Mouse (Mus musculus) lung, embryonic 14.5 days (tissue): ENCODE data around the gene Cdh4. TPM values are rescaled to one million over a fixed set of nuclear protein-coding genes. Genes with fewer than 3 reads are reported as not detected.

Experiments used
- ATAC-seq: fragments of 200-750 bp; cut with Nextera tagmentation; 2 replicates; pipeline ENCODE4 v1.8.0; 2017; ENCODE audit warnings: mild to moderate bottlenecking, moderate TSS enrichment, moderate library complexity; ENCODE audit not compliant: insufficient read depth
- DNase-seq: peaks from one replicate; pipeline ENCODE4 v3.0.0-alpha.2; 2015
- H3K27ac ChIP-seq: fragments of 300-500 bp; sonication (generic); 2 replicates; pipeline ENCODE4 v1.5.1; 2014; ENCODE audit warnings: low read depth, mild to moderate bottlenecking, moderate library complexity
- H3K27me3 ChIP-seq: fragments of 300-500 bp; sonication (generic); 2 replicates; pipeline ENCODE4 v1.6.1; 2014; ENCODE audit warnings: low read length, control low read depth; ENCODE audit not compliant: insufficient read depth
- H3K36me3 ChIP-seq: fragments of 300-500 bp; sonication (generic); 2 replicates; pipeline ENCODE4 v1.6.1; 2014; ENCODE audit warnings: control low read depth; ENCODE audit not compliant: insufficient read depth
- H3K4me1 ChIP-seq: fragments of 300-500 bp; sonication (generic); 2 replicates; pipeline ENCODE4 v1.6.1; 2014; ENCODE audit warnings: antibody characterized with exemption, control low read depth; ENCODE audit not compliant: insufficient read depth
- H3K4me2 ChIP-seq: fragments of 300-500 bp; sonication (generic); 2 replicates; pipeline ENCODE4 v1.6.1; 2014; ENCODE audit warnings: mild to moderate bottlenecking
- H3K4me3 ChIP-seq: fragments of 300-500 bp; sonication (generic); 2 replicates; pipeline ENCODE4 v1.5.1; 2014; ENCODE audit warnings: low read depth, low read length
- H3K9ac ChIP-seq: fragments of 300-500 bp; sonication (generic); 2 replicates; pipeline ENCODE4 v1.6.1; 2014
- H3K9me3 ChIP-seq: fragments of 300-500 bp; sonication (generic); 2 replicates; pipeline ENCODE4 v1.6.1; 2016; ENCODE audit warnings: low read depth, low read length, control low read depth
- CTCF ChIP-seq: IDR thresholded peaks from 2 replicates; pipeline ENCODE4 v1.5.1; 2016; ENCODE audit warnings: antibody characterized with exemption, low read depth
- WGBS: fragments of 180-500 bp; shearing (Covaris S2); extraction: QIAGEN DNeasy Blood & Tissue Kit; methylation state at CpG from one replicate; pipeline ENCODE4 v1.1.7; 2014; 5-methylcytosine and 5-hydroxymethylcytosine counted together
- polyA plus RNA-seq: library from polyadenylated mRNA; unstranded; fragments of >200 nt; fragmentation: Nextera tagmentation; extraction: Ambion mirVana; gene quantifications from 2 replicates; pipeline ENCODE4 v1.2.1, GENCODE M21; 2014

The Cdh4 gene
- 4.9 and 5.2 TPM in 2 replicates for polyA plus RNA-seq

DNA sequence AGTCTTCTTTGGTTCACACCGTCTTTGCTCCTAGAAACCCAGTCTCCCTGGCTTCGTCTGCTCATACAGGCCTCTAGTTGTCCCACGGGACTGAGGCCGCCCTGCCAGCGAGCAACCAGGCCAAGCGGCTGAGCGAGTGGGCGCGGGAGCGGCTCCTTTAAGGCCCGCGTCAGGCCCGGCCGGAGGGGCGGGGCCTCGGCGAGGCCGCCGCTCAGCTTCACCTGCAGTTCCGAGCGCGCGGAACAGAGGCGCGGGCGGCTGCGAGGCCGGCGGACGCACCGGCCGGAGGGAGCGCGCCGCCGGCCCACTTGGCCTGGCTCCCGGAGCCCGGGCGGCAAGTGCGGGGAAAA is at the start of gene Cdh4:
Gene Cdh4, plus strand, starts transcription at position 241 of the 350 bp plus-strand sequence.
- ATAC-seq (peak; percentile 89), DNase-seq (peak; percentile 85)
- H3K4me1 ChIP-seq: 0 out of 2 replicates have a peak, but pooled peaks cover 2% of the 10 kb centered on the region
- H3K27ac ChIP-seq: no peak within 1 kb of the TSS
- H3K27me3 ChIP-seq: peaks cover 35% of the 10 kb centered on the region
- peak within 1 kb of the TSS; percentile 59 for H3K4me3 ChIP-seq
- H3K36me3 ChIP-seq: no peaks in the 10 kb centered on the region
- no peaks in the 10 kb centered on the region for H3K9me3 ChIP-seq
- H3K4me2 ChIP-seq: peak within 1 kb of the TSS; percentile 95
- WGBS: under 1% methylated on average over 38 of the region's 40 CpGs
- TF ChIP-seq CTCF: no peak
- peak within 1 kb of the TSS; percentile 40 for H3K9ac ChIP-seq

DNA sequence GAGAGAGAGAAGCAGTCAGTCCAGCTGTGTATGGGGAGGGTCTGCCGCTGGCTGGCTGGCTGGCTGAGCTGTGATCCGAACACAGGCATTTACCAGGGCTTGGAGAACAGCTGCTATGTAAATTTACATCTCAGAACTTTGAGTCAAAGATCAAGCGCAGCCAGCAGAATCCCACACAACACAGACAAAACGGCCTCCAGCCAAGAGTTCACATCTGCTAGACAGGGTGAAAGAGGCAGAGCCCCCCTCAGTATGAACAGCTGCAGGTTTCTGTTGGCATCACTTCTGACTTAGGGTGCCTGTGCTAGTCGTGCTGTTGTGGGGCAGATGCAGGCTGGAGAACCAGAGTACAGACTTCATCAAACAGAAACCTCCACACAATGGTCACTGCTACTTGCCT is 46.8 kb upstream of the Cdh4 start:
- H3K4me2 ChIP-seq: no peak overlapping the region
- H3K27me3 ChIP-seq: no peaks in the 10 kb centered on the region
- no peak overlapping the region for H3K4me3 ChIP-seq
- no peak for TF ChIP-seq CTCF
- no peaks in the 10 kb centered on the region for H3K36me3 ChIP-seq
- DNase-seq: peak; percentile 10
- no peaks in the 10 kb centered on the region for H3K9me3 ChIP-seq
- 26% methylated on average over 5 of the region's 5 CpGs for WGBS
- no peak overlapping the region for H3K27ac ChIP-seq
- H3K9ac ChIP-seq: no peak overlapping the region
- peak; percentile 52; the same call in 1 of the 2 replicates for ATAC-seq
- no peaks in the 10 kb centered on the region for H3K4me1 ChIP-seq

DNA sequence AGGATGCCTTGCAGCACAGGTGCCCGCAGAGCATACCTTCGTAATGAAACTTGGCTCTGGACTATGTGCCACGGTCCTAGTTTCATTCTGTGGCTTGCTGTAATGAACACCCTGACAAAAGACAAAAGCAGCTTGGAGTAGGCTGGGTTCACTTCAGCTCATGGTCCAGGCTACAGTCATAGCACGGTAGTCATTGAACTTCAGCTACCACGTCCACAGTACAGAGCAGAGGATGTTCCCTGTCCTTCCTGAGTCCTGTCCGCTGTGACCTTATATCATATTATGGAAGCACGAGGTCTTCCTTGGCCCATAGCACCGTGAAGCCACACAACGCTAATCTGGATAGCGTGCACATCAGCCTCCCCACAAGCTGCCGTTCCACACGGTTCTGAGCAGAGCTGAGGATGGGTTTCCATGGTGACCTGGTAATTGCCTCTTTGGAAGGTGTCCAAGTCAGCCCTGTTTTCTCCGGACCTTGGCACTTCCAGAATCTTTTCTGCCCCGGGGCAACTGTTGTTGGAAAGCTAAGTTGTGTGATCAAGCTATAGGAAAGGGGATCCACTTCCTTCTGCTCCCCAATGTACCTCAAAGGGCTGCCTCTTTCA is 42.5 kb upstream of the Cdh4 start:
- no peak overlapping the region for H3K4me3 ChIP-seq
- H3K4me2 ChIP-seq: no peak overlapping the region
- no peaks in the 10 kb centered on the region for H3K27me3 ChIP-seq
- H3K9me3 ChIP-seq: no peaks in the 10 kb centered on the region
- 73% methylated on average over 14 of the region's 14 CpGs for WGBS
- DNase-seq: no peak
- TF ChIP-seq CTCF: no peak
- H3K36me3 ChIP-seq: no peaks in the 10 kb centered on the region
- H3K9ac ChIP-seq: no peak overlapping the region
- H3K4me1 ChIP-seq: no peaks in the 10 kb centered on the region
- ATAC-seq: no peak
- no peak overlapping the region for H3K27ac ChIP-seq

DNA sequence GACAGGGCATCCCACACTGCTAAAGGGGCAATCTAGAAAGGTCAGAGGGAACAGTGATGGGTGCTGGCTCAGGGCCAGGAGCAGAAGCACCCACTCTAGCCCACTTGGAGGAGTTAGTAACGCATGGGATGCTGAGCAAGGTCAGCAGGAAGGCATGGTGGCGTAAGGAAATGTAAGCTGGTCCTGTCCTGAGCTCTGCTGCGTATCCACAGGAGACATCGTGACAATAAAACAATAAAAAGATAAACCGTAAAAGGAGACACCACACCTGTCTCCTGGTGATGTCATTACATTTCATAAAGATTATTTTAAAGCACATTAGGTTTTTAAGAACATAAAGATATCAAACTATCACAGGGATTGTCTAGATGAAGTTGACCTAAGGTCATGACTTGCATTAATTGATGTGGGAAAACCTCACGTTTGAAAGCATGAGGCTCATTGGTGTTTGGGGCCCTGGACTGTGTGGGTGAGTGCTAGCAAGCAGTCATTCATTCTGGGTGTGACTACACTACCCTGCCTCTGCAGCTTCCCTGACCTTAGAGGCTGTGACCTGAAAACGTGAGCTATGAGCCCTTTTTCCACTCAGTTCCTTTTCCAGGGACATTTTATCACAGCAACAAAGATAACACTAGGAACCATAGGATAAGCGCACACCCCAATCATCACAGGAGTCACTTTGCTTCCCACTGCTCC is 31.2 kb upstream of the Cdh4 start:
- ATAC-seq: no peak
- 56% methylated on average over 8 of the region's 8 CpGs for WGBS

DNA sequence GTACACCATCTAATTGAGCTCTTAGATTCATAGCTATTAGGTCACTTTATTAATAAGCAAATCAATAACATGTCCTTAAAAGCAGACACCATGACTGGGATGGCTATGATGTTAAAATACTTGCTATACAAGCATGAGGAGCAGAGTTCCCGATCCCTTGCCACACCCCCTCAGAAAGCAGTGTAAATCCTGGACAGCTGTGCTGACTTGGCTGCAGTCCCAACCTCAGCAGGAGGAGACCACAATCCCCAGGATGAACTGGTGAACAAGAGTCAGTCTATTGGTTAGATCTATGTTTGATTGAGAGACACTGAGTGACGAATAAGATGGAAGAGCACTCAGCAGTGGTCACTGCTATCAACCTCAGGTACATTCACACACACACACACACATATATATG is 29.3 kb upstream of the Cdh4 start:
- DNase-seq (peak; percentile 19), ATAC-seq (no peak)
- no peak for TF ChIP-seq CTCF
- H3K4me3 ChIP-seq: no peak overlapping the region
- H3K9me3 ChIP-seq: no peaks in the 10 kb centered on the region
- H3K27me3 ChIP-seq: no peaks in the 10 kb centered on the region
- no peak overlapping the region for H3K4me2 ChIP-seq
- 51% methylated on average over 2 of the region's 2 CpGs for WGBS
- H3K9ac ChIP-seq: no peak overlapping the region
- H3K4me1 ChIP-seq: no peaks in the 10 kb centered on the region
- H3K36me3 ChIP-seq: no peaks in the 10 kb centered on the region
- no peak overlapping the region for H3K27ac ChIP-seq

More for the DNA sequence above, 31.2 kb upstream of the Cdh4 start:
- Histone ChIP-seq H3K9ac (no peak overlapping the region), H3K9me3 (no peaks in the 10 kb centered on the region), H3K27ac (no peak overlapping the region), H3K4me3 (no peak overlapping the region), H3K4me1 (no peaks in the 10 kb centered on the region), H3K27me3 (no peaks in the 10 kb centered on the region), H3K4me2 (no peak overlapping the region), H3K36me3 (no peaks in the 10 kb centered on the region)
- no peak for DNase-seq
- no peak for TF ChIP-seq CTCF

DNA sequence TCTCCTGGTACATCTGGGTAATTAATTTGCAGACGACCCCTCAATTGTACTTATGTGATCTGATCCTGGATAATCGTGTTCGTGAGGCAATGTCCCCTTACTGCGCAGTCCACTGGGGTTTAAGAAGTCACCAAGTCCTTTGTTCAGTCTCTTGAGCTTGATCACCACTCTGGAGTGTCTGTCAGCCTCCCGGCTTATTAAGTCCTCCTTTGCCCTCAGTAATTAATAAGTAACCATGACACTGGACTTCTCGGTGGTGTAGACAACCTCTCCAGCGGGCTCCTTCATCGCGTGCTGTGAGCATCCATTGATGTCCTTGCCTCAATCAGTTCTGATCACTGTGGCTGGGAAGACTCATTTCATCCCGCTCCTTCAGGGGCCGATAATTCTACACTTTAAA is 28.0 kb upstream of the Cdh4 start:
- no peak for TF ChIP-seq CTCF
- Histone ChIP-seq H3K4me1 (no peaks in the 10 kb centered on the region), H3K9me3 (no peaks in the 10 kb centered on the region), H3K4me2 (no peak overlapping the region), H3K36me3 (no peaks in the 10 kb centered on the region), H3K27ac (no peak overlapping the region), H3K27me3 (no peaks in the 10 kb centered on the region), H3K4me3 (no peak overlapping the region), H3K9ac (no peak overlapping the region)
- 71% methylated on average over 11 of the region's 11 CpGs for WGBS
- ATAC-seq (no peak), DNase-seq (no peak)

DNA sequence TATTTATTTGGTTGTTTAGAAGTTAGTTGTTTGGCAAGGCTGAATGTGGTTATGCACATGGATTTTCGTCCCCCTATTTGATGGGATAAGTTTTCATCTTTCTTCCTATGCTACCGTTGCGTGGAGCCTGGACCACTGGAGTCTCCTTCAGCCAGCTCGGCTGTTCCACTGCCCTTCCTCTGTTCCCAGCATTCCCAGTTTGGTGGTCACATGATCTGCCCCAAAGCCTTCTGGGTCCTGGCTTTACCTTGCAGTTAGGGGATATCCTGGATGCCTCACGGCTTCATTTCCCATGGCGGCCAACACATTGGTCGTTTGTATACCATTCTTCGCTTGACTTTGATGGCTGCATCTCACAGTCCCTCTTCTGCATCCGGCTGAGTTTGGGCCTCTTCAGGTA is 27.5 kb upstream of the Cdh4 start:
- no peaks in the 10 kb centered on the region for H3K36me3 ChIP-seq
- H3K4me1 ChIP-seq: no peaks in the 10 kb centered on the region
- DNase-seq (no peak), ATAC-seq (no peak)
- no peak overlapping the region for H3K27ac ChIP-seq
- no peaks in the 10 kb centered on the region for H3K27me3 ChIP-seq
- no peak overlapping the region for H3K4me2 ChIP-seq
- no peak overlapping the region for H3K9ac ChIP-seq
- WGBS: 91% methylated on average over 9 of the region's 9 CpGs
- no peaks in the 10 kb centered on the region for H3K9me3 ChIP-seq
- H3K4me3 ChIP-seq: no peak overlapping the region
- no peak for TF ChIP-seq CTCF
